Mouse (Mus musculus) intestine, embryonic 16.5 days (tissue): ENCODE measurements around the gene Samd4b. TPM values are rescaled to one million over a fixed set of nuclear protein-coding genes. Genes with fewer than 3 reads are reported as not detected.

Experiments used
- microRNA-seq: library from miRNA; unstranded; fragments of <30 nt; microRNA quantifications from one replicate; pipeline ENCODE4, GENCODE M21; 2016
- polyA plus RNA-seq: library from polyadenylated mRNA; unstranded; fragments of >200 nt; fragmentation: Nextera tagmentation; extraction: Ambion mirVana; gene quantifications from 2 replicates; pipeline ENCODE4 v1.2.1, GENCODE M21; 2015

Samd4b gene
- polyA plus RNA-seq, 1 experiment from 2014 or later, result 7.8 TPM

Small RNA genes lying within 50 kb of the gene (microRNA-seq; reads per million reads assigned to microRNA genes)
- gene Mir7049, result 0.68 reads per million

Other genes starting within 250 kb of the Samd4b start
- gene Rps16, start 247.5 kb downstream of the Samd4b start, polyA plus RNA-seq, result 977 and 1,010 TPM in 2 replicates
- 37.9 and 38.2 TPM in 2 replicates for gene Plekhg2, start 225.5 kb downstream of the Samd4b start, polyA plus RNA-seq
- gene Zfp36, start 217.9 kb downstream of the Samd4b start, polyA plus RNA-seq, result 37.3 and 43.6 TPM in 2 replicates
- gene Med29, start 205.4 kb downstream of the Samd4b start, polyA plus RNA-seq, result 52.6 and 53.9 TPM in 2 replicates
- gene Paf1, start 205.2 kb downstream of the Samd4b start, polyA plus RNA-seq, result 69.2 and 78.7 TPM in 2 replicates
- 17.8 and 19.4 TPM in 2 replicates for gene Gmfg, start 160.7 kb downstream of the Samd4b start, polyA plus RNA-seq
- 1.1 and 1.3 TPM in 2 replicates for gene Lrfn1, start 146.2 kb downstream of the Samd4b start, polyA plus RNA-seq
- not detected in 2 replicates for gene Ifnl2, start 87.7 kb downstream of the Samd4b start, polyA plus RNA-seq
- not detected in 2 replicates for gene Ifnl3, start 75.3 kb downstream of the Samd4b start, polyA plus RNA-seq
- 94.3 and 150 TPM in 2 replicates for gene Sycn, start 57.3 kb downstream of the Samd4b start, polyA plus RNA-seq
- gene Nccrp1, start 50.9 kb downstream of the Samd4b start, polyA plus RNA-seq, result 0.09 and 0.20 TPM in 2 replicates
- 51.2 and 55.4 TPM in 2 replicates for gene Pak4, start within 50 bp of the Samd4b start, polyA plus RNA-seq
- not detected in 2 replicates for gene Acp7, start 33.2 kb upstream of the Samd4b start, polyA plus RNA-seq
- gene Fbxo27, start 94.7 kb upstream of the Samd4b start, polyA plus RNA-seq, result 2.1 and 3.0 TPM in 2 replicates
- 5.1 and 6.1 TPM in 2 replicates for gene Fbxo17, start 118.7 kb upstream of the Samd4b start, polyA plus RNA-seq
- gene Mrps12, start 143.7 kb upstream of the Samd4b start, polyA plus RNA-seq, result 134 and 146 TPM in 2 replicates
- 25.2 and 28.0 TPM in 2 replicates for gene Sars2, start 143.8 kb upstream of the Samd4b start, polyA plus RNA-seq
- not detected in 2 replicates for gene Ccer2, start 158.0 kb upstream of the Samd4b start, polyA plus RNA-seq
- gene Sirt2, start 168.6 kb upstream of the Samd4b start, polyA plus RNA-seq, result 71.9 and 77.6 TPM in 2 replicates
- 46.2 and 49.1 TPM in 2 replicates for gene Nfkbib, start 169.4 kb upstream of the Samd4b start, polyA plus RNA-seq
- gene Rinl, start 190.8 kb upstream of the Samd4b start, polyA plus RNA-seq, result 5.2 and 5.9 TPM in 2 replicates
- 142 and 146 TPM in 2 replicates for gene Hnrnpl, start 210.4 kb upstream of the Samd4b start, polyA plus RNA-seq
- 347 and 378 TPM in 2 replicates for gene Ech1, start 227.1 kb upstream of the Samd4b start, polyA plus RNA-seq
- 2,407 and 2,590 TPM in 2 replicates for gene Lgals4, start 235.7 kb upstream of the Samd4b start, polyA plus RNA-seq